Mouse (Mus musculus) neural tube, embryonic 14.5 days (tissue): ENCODE results near the gene Syvn1. TPM values are rescaled to one million over a fixed set of nuclear protein-coding genes. Genes with fewer than 3 reads are reported as not detected.

ENCODE experiments used
- ATAC-seq: fragments of 200-750 bp; cut with Nextera tagmentation; 2 replicates; pipeline ENCODE4 v1.8.0; 2017; ENCODE audit warnings: low read depth, mild to moderate bottlenecking, moderate TSS enrichment, moderate library complexity
- H3K27ac ChIP-seq: fragments of 300-500 bp; sonication (generic); 2 replicates; pipeline ENCODE4 v1.5.1; 2014; ENCODE audit warnings: low read depth, mild to moderate bottlenecking, control low read depth, low read length, moderate library complexity, mixed read lengths
- H3K27me3 ChIP-seq: fragments of 300-500 bp; sonication (generic); 2 replicates; pipeline ENCODE4 v1.6.1; 2014; ENCODE audit warnings: low read length; ENCODE audit not compliant: control insufficient read depth, insufficient read depth
- H3K36me3 ChIP-seq: fragments of 300-500 bp; sonication (generic); 2 replicates; pipeline ENCODE4 v1.6.1; 2014; ENCODE audit warnings: low read length, mixed read lengths; ENCODE audit not compliant: control insufficient read depth, insufficient read depth
- H3K4me1 ChIP-seq: fragments of 300-500 bp; sonication (generic); 2 replicates; pipeline ENCODE4 v1.6.1; 2014; ENCODE audit warnings: low read length; ENCODE audit not compliant: control insufficient read depth, insufficient read depth
- H3K4me2 ChIP-seq: fragments of 300-500 bp; sonication (generic); 2 replicates; pipeline ENCODE4 v1.6.1; 2014; ENCODE audit warnings: mild to moderate bottlenecking, low read depth, low read length, control low read depth
- H3K4me3 ChIP-seq: fragments of 300-500 bp; sonication (generic); 2 replicates; pipeline ENCODE4 v1.5.1; 2014; ENCODE audit warnings: low read depth, low read length, control low read depth, mixed read lengths
- H3K9ac ChIP-seq: fragments of 300-500 bp; sonication (generic); replicated peaks from 2 replicates; pipeline ENCODE4 v1.6.1; 2014; ENCODE audit warnings: low read depth, mild to moderate bottlenecking, control low read depth, low read length, mixed read lengths
- H3K9me3 ChIP-seq: fragments of 300-500 bp; sonication (generic); 2 replicates; pipeline ENCODE4 v1.6.1; 2016; ENCODE audit warnings: low read length; ENCODE audit not compliant: control insufficient read depth
- WGBS: fragments of 180-500 bp; shearing (Covaris S2); extraction: QIAGEN DNeasy Blood & Tissue Kit; methylation state at CpG from one replicate; pipeline ENCODE4 v1.1.7; 2014; 5-methylcytosine and 5-hydroxymethylcytosine counted together
- polyA plus RNA-seq: library from polyadenylated mRNA; unstranded; fragments of >200 nt; fragmentation: Nextera tagmentation; extraction: Ambion mirVana; gene quantifications from 2 replicates; pipeline ENCODE4 v1.2.1, GENCODE M21; 2014

Gene Syvn1
- polyA plus RNA-seq, 1 experiment from 2014 or later: 35.3 TPM

GRCm38 (mm10) chr19:6047154-6047898, 950 bp downstream of the Syvn1 start:
- Histone ChIP-seq H3K36me3 (peaks cover 41% of the 10 kb centered on the region), H3K4me3 (peak overlapping the region; percentile 84), H3K9ac (peak overlapping the region; percentile 90), H3K27me3 (no peaks in the 10 kb centered on the region), H3K4me1 (peaks cover 18% of the 10 kb centered on the region), H3K9me3 (no peaks in the 10 kb centered on the region), H3K27ac (peak overlapping the region; percentile 100), H3K4me2 (peak overlapping the region; percentile 70)
- ATAC-seq: peak; percentile 8
- WGBS: 2% methylated on average over 44 of the region's 44 CpGs

- peaks cover 18% of the 10 kb centered on the region for H3K4me1 ChIP-seq
- H3K4me3 ChIP-seq: peak overlapping the region; percentile 84
- 86% methylated on average over 8 of the region's 8 CpGs for WGBS
- peak overlapping the region; percentile 70 for H3K4me2 ChIP-seq
- peaks cover 46% of the 10 kb centered on the region for H3K36me3 ChIP-seq
- peak overlapping the region; percentile 90; the same call in 1 of the 2 replicates for H3K9ac ChIP-seq
- no peak overlapping the region for H3K27ac ChIP-seq
- no peaks in the 10 kb centered on the region for H3K27me3 ChIP-seq
- H3K9me3 ChIP-seq: no peaks in the 10 kb centered on the region
- ATAC-seq: no peak
Measured at GRCm38 (mm10) chr19:6047899-6048166, 1.5 kb downstream of the Syvn1 start.

- no peak for ATAC-seq
- Histone ChIP-seq H3K4me1 (peaks cover 18% of the 10 kb centered on the region), H3K27ac (no peak overlapping the region), H3K27me3 (no peaks in the 10 kb centered on the region), H3K9me3 (no peaks in the 10 kb centered on the region), H3K4me3 (no peak overlapping the region; the same call in 1 of the 2 replicates), H3K4me2 (no peak overlapping the region), H3K36me3 (peaks cover 56% of the 10 kb centered on the region), H3K9ac (no peak overlapping the region; the same call in 1 of the 2 replicates)
- 90% methylated on average over 11 of the region's 11 CpGs for WGBS
Measured at GRCm38 (mm10) chr19:6048681-6049410, 2.5 kb downstream of the Syvn1 start.

- Histone ChIP-seq H3K4me2 (no peak overlapping the region), H3K9me3 (no peaks in the 10 kb centered on the region), H3K27ac (no peak overlapping the region), H3K4me3 (no peak overlapping the region), H3K4me1 (peaks cover 18% of the 10 kb centered on the region), H3K36me3 (peaks cover 68% of the 10 kb centered on the region), H3K27me3 (no peaks in the 10 kb centered on the region), H3K9ac (no peak overlapping the region)
- WGBS: 84% methylated on average over 7 of the region's 7 CpGs
- ATAC-seq: no peak
Measured at GRCm38 (mm10) chr19:6052516-6052915, 6.1 kb downstream of the Syvn1 start.

- WGBS: 83% methylated on average over 5 of the region's 5 CpGs
- Histone ChIP-seq H3K36me3 (peaks cover 57% of the 10 kb centered on the region), H3K9ac (no peak overlapping the region), H3K27ac (no peak overlapping the region), H3K9me3 (no peaks in the 10 kb centered on the region), H3K4me1 (peaks cover 14% of the 10 kb centered on the region), H3K27me3 (no peaks in the 10 kb centered on the region), H3K4me3 (no peak overlapping the region), H3K4me2 (no peak overlapping the region)
- no peak for ATAC-seq
Measured at GRCm38 (mm10) chr19:6054296-6054695, 7.9 kb downstream of the Syvn1 start.

- no peak for ATAC-seq
- WGBS: 68% methylated on average over 4 of the region's 4 CpGs
- H3K9me3 ChIP-seq: no peaks in the 10 kb centered on the region
- no peak overlapping the region for H3K27ac ChIP-seq
- peak overlapping the region; percentile 79 for H3K4me2 ChIP-seq
- H3K36me3 ChIP-seq: peaks cover 33% of the 10 kb centered on the region
- H3K9ac ChIP-seq: peak overlapping the region; percentile 79; the same call in 1 of the 2 replicates
- H3K4me3 ChIP-seq: peak overlapping the region; percentile 78
- peaks cover 15% of the 10 kb centered on the region for H3K4me1 ChIP-seq
- no peaks in the 10 kb centered on the region for H3K27me3 ChIP-seq
Measured at GRCm38 (mm10) chr19:6056696-6057095, 10.3 kb downstream of the Syvn1 start.

- no peaks in the 10 kb centered on the region for H3K9me3 ChIP-seq
- H3K27me3 ChIP-seq: no peaks in the 10 kb centered on the region
- peak within 1 kb of the TSS; percentile 83 for H3K4me2 ChIP-seq
- ATAC-seq: peak; percentile 85
- peak within 1 kb of the TSS; percentile 79 for H3K9ac ChIP-seq
- 0% methylated on average over 63 of the region's 63 CpGs for WGBS
- H3K27ac ChIP-seq: peak within 1 kb of the TSS; percentile 83
- H3K4me3 ChIP-seq: peak within 1 kb of the TSS; percentile 78
- H3K4me1 ChIP-seq: peaks cover 23% of the 10 kb centered on the region
- H3K36me3 ChIP-seq: peaks cover 25% of the 10 kb centered on the region
Measured at GRCm38 (mm10) chr19:6057313-6058096, 11.1 kb downstream of the Syvn1 start, which contains the start of the genes Mrpl49 and Fau. Mrpl49 (minus strand) TSS chr19:6057785. Fau (plus strand) TSS chr19:6057844.

GRCm38 (mm10) chr19:6058513-6058912, 12.1 kb downstream of the Syvn1 start:
- Histone ChIP-seq H3K27me3 (no peaks in the 10 kb centered on the region), H3K36me3 (peaks cover 16% of the 10 kb centered on the region), H3K4me1 (peaks cover 26% of the 10 kb centered on the region), H3K9ac (peak overlapping the region; percentile 79), H3K27ac (no peak overlapping the region), H3K4me3 (peak overlapping the region; percentile 78), H3K4me2 (peak overlapping the region; percentile 83), H3K9me3 (no peaks in the 10 kb centered on the region)
- WGBS: 35% methylated on average over 5 of the region's 5 CpGs
- ATAC-seq: no peak
